Mouse (Mus musculus) right cerebral cortex, postnatal 36 days (tissue): ENCODE measurements around the gene Rps15.

Experiments
- DNase-seq, 2 experiments: peaks; one replicate each; pipeline ENCODE4 v3.0.0; 2022; ENCODE audit warnings: low spot score in 2 of 2, mixed read lengths in 1 of 2

The Rps15 gene

DNA sequence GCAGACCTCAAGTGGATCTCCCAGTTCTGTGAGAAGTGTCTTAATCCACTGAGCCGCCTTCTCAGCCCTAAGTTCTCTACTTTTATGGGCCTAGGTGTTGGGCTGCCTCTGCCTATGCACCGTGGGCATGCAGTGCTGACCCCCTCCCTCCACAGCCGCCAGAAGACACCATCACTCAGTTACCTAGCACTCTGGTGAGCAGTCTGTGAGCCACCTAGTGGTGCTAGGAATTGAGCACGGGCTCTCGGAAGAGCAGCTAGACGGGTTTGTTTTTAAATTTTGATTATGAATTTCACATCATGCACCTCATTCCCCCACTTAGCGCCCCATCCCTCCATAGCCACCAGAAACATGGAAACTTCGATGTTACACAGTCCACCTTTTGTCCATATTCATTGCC lies 3.6 kb upstream of the Rps15 start:
- no peak for DNase-seq

DNA sequence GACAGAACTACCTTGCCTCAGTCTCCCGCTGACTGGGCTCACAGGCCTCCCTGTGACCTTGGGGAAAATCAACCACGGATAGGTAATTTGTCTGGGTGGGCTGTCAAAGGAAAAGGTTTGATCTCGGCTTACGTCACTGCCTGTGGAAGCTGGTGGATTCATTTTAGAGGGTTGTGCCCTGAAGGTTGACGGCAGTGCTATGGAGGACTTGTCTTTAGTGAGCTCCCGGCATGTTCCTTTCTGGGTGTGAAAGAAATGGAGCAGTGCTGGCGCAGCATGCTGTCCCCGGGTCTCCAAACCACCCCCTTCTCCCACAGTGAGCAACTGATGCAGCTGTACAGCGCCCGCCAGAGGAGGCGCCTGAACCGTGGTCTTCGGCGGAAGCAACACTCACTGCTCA lies 1.1 kb downstream of the Rps15 start:
- DNase-seq: no peak

DNA sequence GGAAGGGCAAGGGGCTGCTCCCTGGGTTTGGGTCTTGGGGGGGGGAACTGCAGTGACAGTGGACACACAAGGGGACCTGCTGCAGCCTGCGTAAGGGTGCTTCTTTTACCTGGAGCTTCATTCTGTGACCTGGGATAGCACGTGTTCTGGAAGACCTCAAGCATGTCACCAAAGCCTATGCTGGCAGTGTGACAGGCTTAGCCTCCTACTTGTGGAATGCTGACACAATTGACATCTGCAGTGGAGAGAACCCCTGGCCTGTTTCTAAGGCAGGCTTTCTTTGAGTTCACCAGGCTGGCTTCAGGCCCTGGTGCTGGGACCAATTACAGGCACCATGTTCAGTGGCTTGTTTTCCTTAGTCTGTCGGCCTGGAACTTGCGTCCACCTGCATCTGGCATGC lies 2.1 kb downstream of the Rps15 start:
- no peak for DNase-seq

DNA sequence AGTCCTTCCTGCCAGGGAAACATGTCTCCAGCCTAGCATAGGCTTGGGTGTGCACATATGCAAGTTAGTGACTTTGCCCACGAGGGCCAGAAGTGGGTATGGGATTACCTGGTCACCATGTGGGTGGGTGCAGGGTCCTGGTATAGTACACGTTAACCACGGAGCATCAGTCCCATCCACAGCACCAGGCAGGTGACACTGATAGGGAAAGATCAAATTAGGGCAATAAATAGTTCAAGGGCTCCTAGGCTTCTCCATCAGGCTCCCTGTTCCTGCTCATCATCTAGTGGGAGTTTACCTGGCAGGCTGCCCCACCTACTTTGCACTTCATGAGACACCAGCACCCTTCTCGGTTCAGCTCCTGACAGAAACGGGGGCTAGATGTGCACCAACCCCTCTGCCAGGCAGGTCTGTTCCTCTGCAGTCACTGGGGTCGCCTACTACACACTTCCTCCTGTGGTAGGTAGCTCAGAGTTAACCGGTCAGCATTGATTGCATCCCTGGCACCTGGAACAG lies 2.6 kb downstream of the Rps15 start:
- DNase-seq: no peak

DNA sequence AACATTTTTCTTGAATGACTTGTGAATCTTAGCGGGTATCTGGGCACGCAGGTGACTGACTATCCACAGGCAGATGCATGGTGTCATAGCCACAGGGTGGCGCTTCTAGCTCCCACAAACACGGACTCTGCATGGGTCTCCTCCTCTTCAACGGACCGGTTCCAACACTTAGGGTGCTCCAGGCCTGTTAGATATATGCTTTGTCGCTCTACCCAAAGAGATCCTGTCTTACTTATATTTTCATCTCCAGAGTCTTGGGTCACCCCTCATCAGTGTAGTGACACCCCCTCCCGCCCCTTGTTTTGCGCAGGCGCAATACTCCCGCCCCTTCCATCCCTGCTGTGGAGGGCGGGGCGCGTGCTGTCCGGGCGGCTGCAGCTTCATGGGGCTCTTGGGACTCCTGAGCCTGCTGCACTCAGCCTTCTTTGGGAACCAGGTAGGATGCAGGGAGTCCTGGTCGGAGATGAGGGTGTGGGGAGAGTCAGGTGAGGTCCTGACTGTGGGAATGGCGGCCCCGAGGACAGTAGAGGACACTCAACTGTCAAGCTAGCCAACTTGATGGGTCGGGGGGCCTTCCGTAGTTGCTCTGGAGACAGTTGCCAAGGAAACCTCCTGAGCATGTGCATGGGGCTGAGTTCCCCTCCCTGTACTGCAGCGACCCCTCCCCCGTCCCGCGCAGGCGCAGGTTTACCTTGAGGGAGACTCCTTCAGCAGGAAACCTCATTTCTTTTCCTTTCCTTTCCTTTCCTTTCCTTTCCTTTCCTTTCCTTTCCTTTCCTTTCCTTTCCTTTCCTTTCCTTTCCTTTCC lies 3.6 kb downstream of the Rps15 start, which contains the start of gene Apc2:
Gene Apc2, plus strand, starts transcription at position 360 of the 808 bp plus-strand sequence.
- DNase-seq: peak; percentile 62 to 64

DNA sequence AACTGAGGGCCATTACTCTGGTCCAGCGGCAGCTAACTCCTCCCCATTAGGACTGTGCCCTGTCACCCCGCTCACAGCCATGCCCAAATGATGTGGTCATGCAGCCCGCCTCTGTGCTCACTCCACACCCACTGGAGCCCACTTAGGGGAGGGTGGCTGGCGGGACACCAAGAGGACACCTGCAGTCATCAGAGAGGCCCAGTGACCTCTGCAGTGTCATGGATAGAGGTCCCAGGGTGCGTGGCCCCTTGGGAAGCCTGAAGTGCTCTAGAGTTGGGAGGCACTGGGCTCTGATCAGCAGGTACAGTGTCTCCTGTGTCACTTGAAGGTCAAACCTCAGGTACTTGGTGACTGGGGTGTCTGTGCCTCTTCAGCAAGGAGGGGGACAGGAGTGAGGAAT lies 4.6 kb downstream of the Rps15 start:
- no peak for DNase-seq

DNA sequence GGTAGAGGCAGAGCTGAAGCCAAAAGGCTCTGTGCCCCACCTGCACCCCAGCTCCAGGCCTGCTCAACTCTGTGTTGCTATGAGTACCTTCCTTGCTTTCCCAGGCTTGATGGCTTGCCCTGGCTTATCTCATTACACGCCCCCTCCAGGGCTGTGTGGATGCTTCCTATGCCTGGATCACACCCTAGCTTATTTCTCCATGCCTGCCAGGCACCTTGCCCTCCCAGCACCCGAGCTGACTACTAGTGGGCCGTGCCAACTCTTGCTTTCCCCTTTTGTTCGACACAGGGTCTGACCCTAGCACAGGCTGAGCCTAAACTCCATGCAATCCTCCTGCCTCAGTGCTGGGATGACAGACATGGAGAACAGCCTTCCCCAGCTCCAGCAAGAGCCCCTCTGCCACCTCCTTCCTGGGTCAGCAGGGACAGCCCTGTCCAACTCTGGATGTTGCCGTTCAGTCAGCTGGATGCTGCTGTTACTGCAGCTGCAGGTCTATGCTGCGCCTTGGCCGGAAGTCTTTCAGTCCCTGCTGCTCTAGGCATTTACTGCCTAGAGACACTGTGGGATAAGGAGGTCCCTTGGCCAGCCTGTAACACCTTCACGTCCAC lies 5.4 kb downstream of the Rps15 start:
- no peak for DNase-seq

DNA sequence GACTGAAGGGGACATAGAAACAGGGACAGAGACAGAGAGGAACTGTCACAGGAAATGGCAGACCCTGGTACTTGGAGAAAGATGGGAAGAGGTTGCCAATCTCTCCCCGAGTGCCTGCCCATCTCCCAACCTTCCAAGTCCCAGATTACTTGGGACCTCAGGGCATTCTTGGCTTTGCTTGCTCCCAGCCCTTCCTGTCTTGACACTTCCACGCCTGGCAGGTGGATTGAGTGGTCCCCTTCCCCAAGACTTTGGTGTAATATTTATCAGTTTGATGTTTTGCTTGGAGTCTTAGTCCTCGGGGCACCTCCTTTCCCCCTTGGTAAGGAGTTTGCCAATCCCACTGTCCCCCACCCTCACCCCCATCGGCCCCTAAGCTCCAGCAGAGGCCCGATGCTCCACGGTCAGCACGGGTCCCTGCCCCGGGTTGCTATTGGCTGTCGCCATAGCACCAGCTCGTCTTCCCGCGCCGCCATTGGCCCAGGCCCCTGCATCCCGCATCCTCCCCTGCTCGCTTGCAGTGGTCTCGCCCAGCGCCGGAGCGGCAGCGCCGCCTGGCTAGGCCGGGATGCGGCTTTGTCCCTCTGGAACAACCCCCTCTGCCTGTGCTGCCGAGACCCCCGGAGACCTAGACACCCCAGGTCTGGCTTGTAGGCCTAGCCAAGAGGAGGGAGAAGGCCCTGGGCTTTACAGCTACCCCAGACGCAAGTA lies 6.5 kb downstream of the Rps15 start:
- peak; percentile 90 to 91 for DNase-seq

DNA sequence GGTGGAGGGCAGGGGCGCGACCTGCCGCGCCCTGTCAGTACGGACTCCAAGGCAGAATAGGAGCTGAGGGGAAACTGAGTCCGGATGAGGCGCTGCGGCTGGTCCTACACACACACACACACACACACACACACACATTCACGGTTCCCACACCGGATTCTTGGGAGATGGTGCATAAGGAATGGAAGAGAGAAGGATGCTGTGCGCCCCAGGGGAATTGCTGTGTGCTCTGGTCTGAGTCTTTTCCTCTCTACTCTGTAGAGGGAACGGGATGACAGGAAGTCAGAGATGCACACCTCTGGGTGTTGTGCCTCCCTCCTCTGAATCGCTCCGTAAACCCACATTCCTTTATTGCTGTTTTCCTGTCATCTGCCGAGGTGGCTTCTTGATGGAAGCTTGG lies 7.0 kb downstream of the Rps15 start:
- no peak for DNase-seq

DNA sequence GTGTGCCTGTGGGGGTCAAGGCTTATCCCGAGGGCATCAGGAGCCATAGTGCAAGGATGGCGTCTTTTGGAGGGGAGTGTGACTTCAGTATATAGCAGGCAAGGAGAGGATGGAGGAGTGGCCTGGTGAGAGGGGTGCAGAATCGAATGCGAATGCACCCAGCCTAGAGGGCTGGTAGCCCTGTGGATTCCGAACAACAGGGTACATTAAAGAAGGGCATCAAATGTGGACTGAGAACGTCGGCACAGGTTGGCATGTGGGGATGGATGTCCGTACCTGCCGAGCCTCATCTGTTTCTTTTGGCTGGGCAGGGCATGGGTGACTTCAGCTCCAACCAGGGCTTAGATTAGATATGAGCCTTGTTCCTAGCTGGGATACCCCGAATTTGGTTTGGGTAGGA lies 7.6 kb downstream of the Rps15 start:
- no peak for DNase-seq

DNA sequence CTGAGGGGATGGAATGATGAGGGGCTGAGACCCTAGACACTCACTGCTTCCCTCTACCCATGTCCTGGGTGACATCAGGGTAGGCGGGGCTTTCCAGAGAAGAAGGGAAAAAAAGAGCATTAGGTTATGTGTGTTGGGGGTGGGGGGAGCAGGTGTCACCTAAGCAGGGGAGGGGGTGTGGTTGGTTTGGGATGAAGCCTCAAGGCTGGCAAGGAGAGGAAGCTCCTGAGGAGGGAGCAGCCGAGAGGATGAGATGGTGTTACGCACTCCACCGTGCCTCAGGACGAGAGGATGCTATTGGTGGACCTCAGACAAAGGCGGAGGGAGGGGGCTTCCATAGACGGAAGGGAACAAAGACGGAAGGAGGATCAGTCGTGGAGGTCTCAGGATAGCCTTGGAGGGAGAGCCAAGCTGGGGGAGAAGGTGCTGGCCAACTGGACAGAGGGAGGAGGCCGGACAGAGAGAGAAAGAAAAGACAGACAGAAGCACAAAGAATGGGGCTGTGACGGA lies 8.5 kb downstream of the Rps15 start:
- DNase-seq: no peak

DNA sequence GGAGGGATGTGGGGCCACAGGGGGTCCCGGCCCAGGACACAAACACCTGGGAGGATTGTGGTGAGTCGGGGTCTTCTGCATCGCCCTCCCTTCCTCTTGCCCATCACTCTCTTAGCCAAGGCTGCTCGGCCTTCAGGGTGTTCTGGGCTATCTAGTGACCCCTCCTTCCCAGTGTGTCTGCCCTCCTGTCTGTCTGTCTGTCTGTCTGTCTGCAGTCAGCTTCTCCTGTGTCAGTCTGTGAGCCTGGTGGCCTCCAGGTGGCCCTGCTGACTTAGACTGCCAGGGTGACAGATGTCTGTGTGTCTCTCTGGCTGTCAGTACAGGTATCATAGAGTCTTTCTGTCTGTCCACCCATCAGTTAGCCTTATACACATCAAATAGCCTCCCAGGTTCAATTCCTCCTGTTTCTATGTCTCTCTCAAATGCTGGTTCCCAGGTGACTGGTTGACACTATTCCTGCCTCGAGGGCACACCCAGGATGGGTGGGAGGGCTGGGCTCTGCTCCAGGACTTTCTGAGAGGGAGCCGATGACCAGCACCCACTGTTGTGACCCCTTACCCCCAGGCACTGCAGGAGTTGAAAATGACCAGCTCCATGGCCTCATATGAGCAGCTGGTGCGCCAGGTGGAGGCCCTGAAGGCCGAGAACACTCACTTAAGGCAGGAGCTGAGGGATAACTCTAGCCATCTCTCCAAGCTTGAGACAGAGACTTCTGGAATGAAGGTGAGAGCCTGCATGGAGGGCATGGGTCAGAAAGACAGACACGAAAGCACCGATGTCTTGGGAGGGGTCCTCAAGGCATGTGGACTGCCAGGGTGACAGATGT lies 9.2 kb downstream of the Rps15 start:
- no peak for DNase-seq

DNA sequence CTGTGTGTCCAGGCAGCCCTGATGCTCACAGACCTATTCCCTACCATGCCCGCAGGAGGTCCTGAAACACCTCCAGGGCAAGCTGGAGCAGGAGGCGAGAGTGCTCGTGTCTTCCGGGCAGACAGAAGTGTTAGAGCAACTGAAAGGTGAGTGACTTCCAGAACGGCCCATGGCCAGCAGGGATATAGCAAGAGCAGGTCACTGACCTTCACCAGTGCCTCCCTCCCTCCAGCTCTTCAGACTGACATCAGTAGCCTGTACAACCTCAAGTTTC lies 9.8 kb downstream of the Rps15 start:
- DNase-seq: no peak

DNA sequence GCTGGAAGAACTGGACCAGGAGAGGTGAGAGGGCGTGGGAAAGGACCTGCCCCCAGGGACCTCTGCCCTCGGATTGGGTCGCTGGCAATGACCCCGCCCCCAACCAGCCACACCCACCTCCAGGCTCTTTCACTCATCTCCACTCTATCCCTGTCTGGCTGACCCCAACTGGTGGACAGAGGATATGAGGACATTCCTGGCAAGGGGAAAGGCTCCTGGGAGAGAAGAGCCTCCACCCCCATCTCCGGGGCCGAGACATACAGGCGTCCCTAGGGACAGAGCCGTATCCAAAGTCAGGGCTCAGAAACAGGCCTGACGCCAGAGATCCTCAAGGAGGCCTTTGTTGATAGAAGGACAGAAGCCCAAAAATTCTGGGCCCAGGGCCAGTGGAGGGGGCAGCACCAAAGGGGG lies 10.2 kb downstream of the Rps15 start:
- peak in 1 of 2 experiments; percentile 68 for DNase-seq

DNA sequence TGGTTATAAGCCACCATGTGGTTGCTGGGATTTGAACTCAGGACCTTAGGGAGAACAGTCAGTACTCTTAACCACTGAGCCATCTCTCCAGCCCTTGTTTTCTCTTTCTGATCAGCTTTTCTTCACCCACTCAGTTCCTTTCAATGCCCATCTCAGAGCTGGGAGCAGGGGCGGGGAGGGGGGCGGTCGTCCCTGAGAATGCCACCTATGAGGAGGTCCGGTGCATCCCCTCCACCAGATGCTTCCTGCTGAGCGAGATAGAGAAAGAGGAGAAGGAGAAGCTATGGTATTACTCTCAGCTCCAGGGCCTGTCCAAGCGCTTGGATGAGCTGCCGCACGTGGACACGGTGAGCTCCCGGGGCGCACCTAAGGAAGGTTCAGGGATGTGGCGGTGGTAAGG lies 12.2 kb downstream of the Rps15 start:
- no peak for DNase-seq

DNA sequence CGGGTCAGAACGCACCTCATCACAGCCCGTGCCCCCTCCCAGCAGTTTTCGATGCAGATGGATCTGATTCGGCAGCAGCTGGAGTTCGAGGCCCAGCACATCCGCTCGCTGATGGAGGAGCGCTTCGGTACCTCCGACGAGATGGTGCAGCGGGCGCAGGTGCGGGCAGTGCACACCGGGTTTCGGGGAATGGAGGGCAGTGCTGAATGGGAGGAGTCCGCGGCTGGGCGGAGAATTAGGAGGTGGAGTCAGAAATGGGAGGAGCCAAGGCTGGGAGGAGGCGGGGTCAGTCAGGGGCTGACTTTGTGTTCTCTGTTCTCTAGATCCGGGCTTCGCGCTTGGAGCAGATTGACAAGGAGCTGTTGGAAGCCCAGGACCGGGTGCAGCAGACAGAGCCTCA lies 12.6 kb downstream of the Rps15 start:
- no peak for DNase-seq

DNA sequence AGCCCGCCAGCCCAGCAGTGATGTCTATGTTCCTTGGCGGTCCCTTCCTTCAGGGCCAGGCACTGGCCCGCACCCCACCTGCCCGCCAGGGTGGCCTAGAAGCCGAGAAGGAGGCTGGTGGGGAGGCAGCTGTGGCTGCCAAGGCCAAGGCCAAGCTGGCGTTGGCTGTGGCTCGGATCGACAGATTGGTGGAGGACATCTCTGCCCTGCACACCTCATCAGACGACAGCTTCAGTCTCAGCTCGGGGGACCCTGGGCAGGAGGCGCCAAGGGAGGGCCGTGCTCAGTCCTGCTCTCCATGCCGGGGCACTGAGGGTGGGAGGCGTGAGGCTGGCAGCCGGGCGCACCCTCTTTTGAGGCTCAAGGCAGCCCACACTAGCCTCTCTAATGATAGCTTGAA lies 19.3 kb downstream of the Rps15 start:
- peak in 1 of 2 experiments; percentile 5 for DNase-seq

DNA sequence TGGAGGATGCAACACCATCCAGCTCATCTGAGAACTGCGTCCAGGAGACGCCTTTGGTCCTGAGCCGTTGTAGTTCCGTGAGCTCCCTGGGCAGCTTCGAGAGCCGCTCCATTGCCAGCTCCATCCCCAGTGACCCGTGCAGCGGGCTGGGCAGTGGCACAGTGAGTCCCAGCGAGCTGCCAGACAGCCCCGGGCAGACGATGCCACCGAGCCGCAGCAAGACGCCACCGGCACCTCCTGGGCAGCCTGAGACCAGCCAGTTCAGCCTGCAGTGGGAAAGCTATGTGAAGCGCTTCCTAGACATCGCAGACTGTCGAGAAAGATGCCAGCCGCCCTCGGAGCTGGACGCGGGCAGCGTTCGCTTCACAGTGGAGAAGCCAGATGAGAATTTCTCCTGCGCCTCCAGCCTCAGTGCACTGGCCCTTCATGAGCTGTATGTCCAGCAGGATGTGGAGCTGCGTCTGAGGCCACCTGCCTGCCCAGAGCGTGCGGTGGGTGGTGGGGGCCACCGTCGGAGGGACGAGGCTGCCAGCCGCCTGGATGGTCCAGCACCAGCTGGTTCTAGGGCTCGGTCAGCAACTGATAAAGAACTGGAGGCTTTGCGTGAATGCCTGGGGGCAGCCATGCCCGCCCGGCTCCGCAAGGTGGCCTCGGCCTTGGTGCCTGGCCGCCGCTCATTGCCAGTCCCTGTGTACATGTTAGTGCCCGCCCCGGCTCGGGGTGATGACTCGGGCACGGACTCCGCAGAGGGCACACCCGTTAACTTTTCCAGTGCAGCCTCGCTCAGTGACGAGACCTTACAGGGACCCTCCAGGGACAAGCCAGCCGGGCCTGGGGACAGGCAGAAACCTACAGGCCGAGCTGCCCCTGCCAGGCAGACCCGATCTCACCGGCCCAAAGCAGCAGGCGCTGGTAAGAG lies 20.6 kb downstream of the Rps15 start:
- DNase-seq: peak in 1 of 2 experiments; percentile 18

DNA sequence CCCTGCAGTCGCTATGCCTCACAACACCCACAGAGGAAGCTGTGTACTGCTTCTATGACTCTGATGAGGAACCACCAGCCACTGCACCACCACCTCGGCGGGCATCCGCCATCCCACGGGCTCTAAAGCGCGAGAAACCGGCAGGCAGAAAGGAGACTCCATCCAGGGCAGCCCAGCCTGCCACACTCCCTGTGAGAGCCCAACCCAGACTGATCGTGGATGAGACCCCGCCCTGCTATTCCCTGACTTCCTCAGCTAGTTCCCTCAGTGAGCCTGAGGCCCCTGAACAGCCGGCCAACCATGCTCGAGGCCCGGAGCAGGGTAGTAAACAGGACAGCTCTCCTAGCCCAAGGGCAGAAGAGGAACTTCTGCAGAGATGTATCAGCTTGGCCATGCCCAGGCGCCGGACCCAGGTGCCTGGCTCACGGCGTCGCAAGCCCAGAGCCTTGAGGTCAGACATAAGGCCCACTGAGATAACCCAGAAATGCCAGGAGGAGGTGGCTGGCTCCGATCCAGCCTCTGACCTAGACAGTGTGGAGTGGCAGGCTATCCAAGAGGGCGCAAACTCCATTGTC lies 21.5 kb downstream of the Rps15 start:
- no peak for DNase-seq

DNA sequence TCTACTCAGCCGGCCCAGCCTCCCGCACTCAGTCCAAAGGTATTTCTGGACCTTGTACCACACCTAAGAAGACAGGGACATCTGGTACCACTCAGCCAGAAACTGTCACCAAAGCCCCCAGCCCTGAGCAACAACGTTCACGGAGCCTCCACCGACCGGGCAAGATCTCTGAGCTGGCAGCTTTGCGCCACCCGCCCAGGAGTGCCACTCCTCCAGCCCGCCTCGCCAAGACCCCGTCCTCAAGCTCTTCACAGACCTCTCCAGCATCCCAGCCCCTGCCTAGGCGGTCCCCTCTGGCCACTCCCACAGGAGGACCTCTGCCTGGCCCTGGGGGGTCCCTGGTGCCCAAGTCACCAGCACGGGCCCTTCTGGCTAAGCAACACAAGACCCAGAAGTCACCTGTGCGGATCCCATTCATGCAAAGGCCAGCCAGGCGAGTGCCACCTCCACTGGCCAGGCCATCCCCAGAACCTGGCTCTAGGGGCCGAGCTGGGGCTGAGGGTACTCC lies 22.3 kb downstream of the Rps15 start:
- no peak for DNase-seq
